Mouse (Mus musculus): Measurements from ENCODE around the gene Upp1.

- TF ChIP-seq CTCF (conservative IDR thresholded peaks at IDR 0.05; ENCODE audit: insufficient read depth, insufficient read length, low read depth, low read length) (no peak), POLR2A (IDR thresholded peaks at IDR 0.05; ENCODE audit: low read depth, low read length) (no peak)
Observed at GRCm38 (mm10) chr11:9148206-9148605, 30.3 kb downstream of the Upp1 start.
